Mouse (Mus musculus): Measurements from ENCODE around the gene Apba1.

The Apba1 gene

DNA sequence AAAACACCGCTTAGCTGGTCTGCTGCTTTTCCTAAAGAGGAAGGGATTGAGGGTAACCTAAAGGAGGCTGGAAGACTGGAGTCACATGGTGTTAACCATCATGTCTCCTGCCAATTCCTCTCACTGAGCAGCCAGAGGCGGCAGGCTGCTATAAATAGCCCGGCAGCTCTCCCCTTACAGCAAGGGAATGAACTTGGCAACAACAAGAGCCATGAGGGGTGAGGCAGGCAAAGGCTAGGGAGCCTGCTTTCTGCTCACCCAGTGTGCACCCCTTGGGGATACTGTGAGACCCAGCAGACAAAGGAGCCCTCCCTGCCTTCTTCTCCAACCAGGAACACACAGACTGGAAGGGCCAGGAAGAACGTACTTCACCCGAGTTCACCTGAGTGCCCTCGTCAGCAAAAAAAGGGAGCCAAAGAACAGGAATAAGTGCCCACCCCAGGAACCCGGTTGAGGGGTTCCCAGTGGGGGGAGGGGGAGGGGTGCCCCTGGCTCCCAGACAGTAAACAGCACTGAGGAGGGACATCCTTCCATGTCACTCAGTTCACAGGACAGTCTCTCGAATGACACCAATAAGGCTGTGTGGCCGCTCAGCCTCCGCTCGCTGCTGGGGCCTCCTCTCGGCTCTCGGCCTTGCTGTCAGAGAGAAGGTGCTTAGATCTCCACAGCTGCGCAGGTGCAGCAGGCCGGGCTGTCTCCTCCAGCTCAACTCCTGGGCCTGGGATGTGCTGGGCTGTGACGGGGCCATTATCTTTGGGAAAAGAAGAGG lies 214.4 kb downstream of the Apba1 start:
- WGBS, result 71% methylated on average over 16 of the region's 16 CpGs

DNA sequence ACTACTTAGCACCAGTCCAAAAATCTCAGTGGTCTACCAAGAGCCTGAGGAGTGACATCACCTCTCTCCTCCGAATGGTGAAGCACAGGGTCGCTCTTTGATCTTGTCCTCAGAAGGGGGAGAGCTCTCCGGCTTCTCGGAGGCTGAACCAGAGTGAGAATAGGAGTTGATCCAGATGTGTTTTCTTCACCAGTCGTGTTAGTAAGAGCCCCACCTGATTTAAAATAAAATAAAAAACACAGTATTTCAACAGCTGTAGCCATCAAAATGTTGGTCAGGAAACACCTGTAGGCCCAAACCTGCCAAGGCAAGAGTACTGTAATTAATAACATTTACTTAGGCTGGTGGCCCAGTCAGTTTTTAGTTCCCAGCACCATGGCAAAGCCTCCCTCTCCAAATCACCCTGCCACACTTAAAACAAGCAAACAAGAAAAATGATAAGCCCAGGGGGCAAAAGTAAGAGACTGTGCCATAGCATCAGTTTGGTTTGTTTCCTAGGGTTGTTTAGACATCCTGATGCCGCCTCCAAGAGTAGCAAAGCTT lies 219.3 kb downstream of the Apba1 start:
- 83% methylated on average over 6 of the region's 6 CpGs for WGBS

DNA sequence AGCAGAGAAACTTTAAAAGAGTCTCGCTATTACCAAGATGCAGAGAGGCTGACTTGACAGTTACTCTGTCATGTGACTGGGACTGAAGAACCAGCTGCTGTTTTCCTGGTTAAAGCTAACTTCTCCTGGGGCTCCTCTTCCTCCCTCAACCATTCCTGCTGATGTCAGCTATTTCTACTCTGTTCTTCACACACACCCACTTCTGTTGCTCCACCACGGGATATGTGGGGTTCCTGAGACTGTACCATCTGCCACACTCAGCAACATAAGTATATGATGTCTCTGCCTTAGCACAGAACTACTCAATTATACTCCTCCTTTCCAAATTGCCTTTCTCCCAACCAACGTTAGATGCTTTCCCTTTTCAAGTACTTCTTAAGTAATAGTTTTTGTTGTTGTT lies 221.9 kb downstream of the Apba1 start:
- WGBS, result 32% methylated on average over 3 of the region's 3 CpGs

DNA sequence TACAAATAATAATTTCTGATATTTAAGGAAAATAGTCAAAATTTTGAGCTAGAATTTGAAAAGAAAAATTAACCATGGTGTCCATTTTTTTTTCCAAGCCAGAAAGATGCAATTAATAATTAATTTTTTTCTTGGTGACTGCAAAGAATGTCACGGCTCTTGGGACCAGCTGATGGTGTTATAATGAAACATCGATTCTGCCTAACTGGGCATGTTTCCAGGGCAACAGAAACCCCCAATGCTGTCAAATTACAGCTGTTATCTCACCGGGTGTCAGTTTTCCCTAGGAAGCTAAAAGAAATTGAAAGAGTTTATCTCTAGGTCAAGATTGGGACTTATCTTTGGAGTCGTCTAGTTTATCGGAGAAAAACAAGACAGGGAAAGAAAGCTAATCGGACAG lies 225.5 kb downstream of the Apba1 start:
- WGBS, result 84% methylated on average over 6 of the region's 6 CpGs

DNA sequence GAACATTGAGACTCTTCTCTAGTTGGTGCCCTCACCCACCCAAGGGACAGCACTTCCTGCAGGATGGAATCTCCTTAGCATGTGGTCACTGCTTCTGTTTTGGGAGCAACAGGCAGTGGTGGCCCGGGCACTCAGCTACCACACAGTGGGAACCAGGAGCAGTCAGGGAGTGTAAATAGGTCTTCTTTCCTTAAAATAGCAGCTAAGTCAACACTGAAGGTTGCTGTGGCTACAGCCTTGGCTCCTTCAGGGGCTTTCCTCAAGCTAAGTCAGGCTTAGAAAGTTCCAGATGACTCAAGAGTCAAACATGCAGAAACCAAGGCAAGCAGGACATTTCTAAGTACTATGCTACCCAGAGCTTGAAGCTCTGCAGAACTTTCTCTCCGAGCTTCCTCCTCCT lies 228.6 kb downstream of the Apba1 start:
- WGBS, result 68% methylated on average over 2 of the region's 2 CpGs

DNA sequence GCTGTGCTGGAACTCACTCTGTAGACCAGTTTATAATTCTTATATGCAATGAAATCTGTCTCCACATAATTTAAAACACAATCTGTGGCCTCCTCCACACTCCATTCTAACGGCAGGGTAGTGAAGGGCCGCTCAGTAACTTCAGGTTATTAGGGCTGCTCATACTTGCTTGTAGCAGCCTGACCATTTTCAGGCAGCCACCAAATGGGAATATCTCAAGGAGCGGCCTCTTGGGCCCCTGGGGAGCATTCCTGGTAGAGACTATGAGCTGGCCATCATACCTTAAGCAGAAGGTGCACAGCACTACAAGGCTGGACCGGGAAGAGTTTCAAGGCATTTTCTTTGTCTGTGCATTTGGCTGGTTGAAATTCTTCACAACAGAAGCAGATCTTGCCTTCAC lies 229.5 kb downstream of the Apba1 start:
- WGBS, result 93% methylated on average over 4 of the region's 4 CpGs

DNA sequence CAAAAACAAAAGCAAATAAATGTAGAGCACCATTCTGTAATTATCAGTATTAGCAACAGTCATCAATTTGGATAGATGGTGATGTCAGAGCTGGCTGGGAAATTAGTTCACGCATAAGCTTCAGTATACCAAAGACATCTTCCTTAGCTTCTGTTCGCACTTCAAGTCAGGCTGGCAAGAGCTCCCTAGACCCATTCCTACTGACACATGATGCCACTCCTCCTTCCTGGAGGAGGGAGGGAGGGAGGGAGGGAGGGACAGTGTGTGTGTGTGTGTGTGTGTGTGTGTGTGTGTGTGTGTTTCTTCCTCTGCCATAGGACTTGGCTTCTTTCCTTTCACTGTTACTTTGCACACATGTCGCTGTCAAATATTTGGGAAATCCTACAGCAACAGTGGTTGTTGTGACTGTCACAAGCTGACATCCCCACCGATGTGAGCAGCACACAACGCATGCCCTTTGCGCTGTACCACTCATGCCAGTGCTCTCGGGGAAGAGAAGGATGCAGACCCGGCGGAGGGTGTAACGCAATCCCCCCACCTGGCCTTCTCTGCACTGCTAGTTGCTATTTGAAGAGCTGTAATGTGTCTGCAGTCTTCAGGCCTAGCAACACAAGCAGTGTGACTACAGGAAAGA lies 237.2 kb downstream of the Apba1 start:
- WGBS, result 75% methylated on average over 10 of the region's 10 CpGs
